Mouse (Mus musculus) layer of hippocampus, postnatal 10 days (tissue): ENCODE results near the gene Olfr1402. TPM values are rescaled to one million over a fixed set of nuclear protein-coding genes. Genes with fewer than 3 reads are reported as not detected.

ENCODE experiments used
- DNase-seq, 2 experiments: peaks; one replicate each; pipeline ENCODE4 v3.0.0; 2021; ENCODE audit warnings: low spot score in 2 of 2
- long read RNA-seq: library from polyadenylated mRNA; stranded (forward); transcript quantifications from one replicate; pipeline ENCODE4 v2.0.0, GENCODE M21; 2023
- total RNA-seq, 2 experiments: library from RNA; stranded (reverse); gene quantifications; 2 replicates each; pipeline ENCODE4 v1.2.3; 2021

Gene Olfr1402
- total RNA-seq: not detected
- long read RNA-seq: 0 reads

- DNase-seq: no peak
These were observed at the start of gene Olfr1402 for GRCm38 (mm10) chr3:97421920-97422319. Olfr1402 (minus strand) TSS chr3:97422020.

GRCm38 (mm10) chr3:97455286-97455685 is 33.5 kb upstream of the Olfr1402 start:
- DNase-seq: no peak

GRCm38 (mm10) chr3:97438619-97439018 is 16.8 kb upstream of the Olfr1402 start:
- DNase-seq: no peak

GRCm38 (mm10) chr3:97394289-97394688 is 27.5 kb downstream of the Olfr1402 start:
- DNase-seq: peak; percentile 12 to 32

- peak; percentile 23 for DNase-seq
These were observed 28.7 kb downstream of the Olfr1402 start for GRCm38 (mm10) chr3:97393079-97393478.

- DNase-seq: no peak
These were observed 51.4 kb downstream of the Olfr1402 start for GRCm38 (mm10) chr3:97370382-97370781.

- DNase-seq: no peak
These were observed 58.3 kb downstream of the Olfr1402 start for GRCm38 (mm10) chr3:97363418-97364098.

- DNase-seq: no peak
These were observed 63.4 kb downstream of the Olfr1402 start for GRCm38 (mm10) chr3:97358448-97358847.

Other genes starting within 250 kb of the Olfr1402 start
- gene Bcl9, start 124.1 kb downstream of the Olfr1402 start, total RNA-seq: 10 to 100 TPM; 70.9 to 73.6 TPM
- gene Chd1l, start 188.2 kb upstream of the Olfr1402 start, total RNA-seq: 10 to 100 TPM; 10.2 to 11.4 TPM
- gene Fmo5, start 206.8 kb upstream of the Olfr1402 start, total RNA-seq: 1 to 10 TPM; 1.9 TPM
- gene Prkab2, start 236.2 kb upstream of the Olfr1402 start, total RNA-seq: 10 to 100 TPM; 38.3 to 39.9 TPM